Mouse (Mus musculus): ENCODE data around the gene Ddx28.

Gene Ddx28

GRCm38 (mm10) chr8:105965266-105965904 lies 46.3 kb downstream of the Ddx28 start:
- peak; percentile 64 for DNase-seq

- no peak for DNase-seq
These were observed 47.0 kb downstream of the Ddx28 start for GRCm38 (mm10) chr8:105964506-105965265.

GRCm38 (mm10) chr8:105961536-105961935 lies 50.1 kb downstream of the Ddx28 start:
- no peak for DNase-seq

GRCm38 (mm10) chr8:105961101-105961500 lies 50.6 kb downstream of the Ddx28 start:
- no peak for DNase-seq
